Mouse (Mus musculus) liver, embryonic 15.5 days (tissue): ENCODE measurements around the gene Vmn1r169. TPM values are rescaled to one million over a fixed set of nuclear protein-coding genes. Genes with fewer than 3 reads are reported as not detected.
"Not testable (repeated sequence)": the region's sequence is repeated elsewhere in the genome, so short reads cannot be mapped to it uniquely, and the experiment has no call there.

Experiments
- ATAC-seq: fragments of 200-750 bp; cut with Nextera tagmentation; 2 replicates; pipeline ENCODE4 v1.8.0; 2017; ENCODE audit warnings: moderate number of reproducible peaks, mild to moderate bottlenecking, moderate library complexity; ENCODE audit not compliant: insufficient read depth
- H3K27ac ChIP-seq: fragments of 300-500 bp; sonication (generic); replicated peaks from 2 replicates; pipeline ENCODE4 v1.5.1; 2015; ENCODE audit warnings: mild to moderate bottlenecking, inconsistent platforms
- H3K27me3 ChIP-seq: fragments of 300-500 bp; sonication (generic); 2 replicates; pipeline ENCODE4 v1.6.1; 2015; ENCODE audit warnings: mild to moderate bottlenecking, inconsistent platforms
- H3K36me3 ChIP-seq: fragments of 300-500 bp; sonication (generic); replicated peaks from 2 replicates; pipeline ENCODE4 v1.6.1; 2015; ENCODE audit warnings: moderate library complexity, mild to moderate bottlenecking, inconsistent platforms
- H3K4me1 ChIP-seq: fragments of 300-500 bp; sonication (generic); replicated peaks from 2 replicates; pipeline ENCODE4 v1.6.1; 2015; ENCODE audit warnings: inconsistent platforms
- H3K4me2 ChIP-seq: fragments of 300-500 bp; sonication (generic); 2 replicates; pipeline ENCODE4 v1.6.1; 2015; ENCODE audit warnings: moderate library complexity, mild to moderate bottlenecking, inconsistent platforms
- H3K4me3 ChIP-seq: fragments of 300-500 bp; sonication (generic); replicated peaks from 2 replicates; pipeline ENCODE4 v1.5.1; 2015; ENCODE audit warnings: mild to moderate bottlenecking, inconsistent platforms
- H3K9ac ChIP-seq: fragments of 300-500 bp; sonication (generic); 2 replicates; pipeline ENCODE4 v1.6.1; 2015; ENCODE audit warnings: moderate library complexity, mild to moderate bottlenecking, inconsistent platforms
- H3K9me3 ChIP-seq: fragments of 300-500 bp; sonication (generic); replicated peaks from 2 replicates; pipeline ENCODE4 v1.6.1; 2016; ENCODE audit warnings: inconsistent platforms
- WGBS: fragments of 180-500 bp; shearing (Covaris S2); methylation state at CpG from one replicate; pipeline ENCODE4 v1.1.7; 2015; ENCODE audit warnings: mixed read lengths; ENCODE audit not compliant: insufficient replicate concordance; 5-methylcytosine and 5-hydroxymethylcytosine counted together
- polyA plus RNA-seq: library from polyadenylated mRNA; unstranded; fragments of >200 nt; fragmentation: Nextera tagmentation; extraction: Ambion mirVana; gene quantifications from 2 replicates; pipeline ENCODE4 v1.2.1, GENCODE M21; 2015

Gene Vmn1r169
- polyA plus RNA-seq, result not detected in 2 replicates

DNA sequence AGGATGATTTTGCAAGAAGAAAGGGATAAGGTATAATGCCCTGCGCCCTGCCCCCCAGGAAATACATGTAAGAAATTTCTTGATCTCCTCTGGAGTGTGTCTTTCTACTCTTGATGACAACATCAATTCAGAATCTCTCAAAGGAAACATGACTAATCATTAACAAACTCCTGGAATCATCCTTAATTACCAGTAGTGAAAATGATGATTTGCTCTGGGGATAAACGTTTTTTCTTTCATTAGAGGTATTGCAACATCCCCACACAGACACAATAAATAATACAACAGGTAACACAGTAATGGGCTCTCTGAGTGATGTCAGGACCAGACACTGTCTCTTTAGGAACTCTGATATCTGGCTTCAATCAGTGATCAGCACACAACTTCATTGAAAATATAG lies at the start of gene Vmn1r169:
Gene Vmn1r169, plus strand, starts transcription at position 301 of the 400 bp plus-strand sequence.
- H3K27ac ChIP-seq, H3K4me1 ChIP-seq, H3K4me2 ChIP-seq, H3K9me3 ChIP-seq, ATAC-seq, H3K27me3 ChIP-seq, H3K36me3 ChIP-seq, H3K9ac ChIP-seq, H3K4me3 ChIP-seq: not testable (repeated sequence)
- 35% methylated on average over 1 of the region's 2 CpGs for WGBS

DNA sequence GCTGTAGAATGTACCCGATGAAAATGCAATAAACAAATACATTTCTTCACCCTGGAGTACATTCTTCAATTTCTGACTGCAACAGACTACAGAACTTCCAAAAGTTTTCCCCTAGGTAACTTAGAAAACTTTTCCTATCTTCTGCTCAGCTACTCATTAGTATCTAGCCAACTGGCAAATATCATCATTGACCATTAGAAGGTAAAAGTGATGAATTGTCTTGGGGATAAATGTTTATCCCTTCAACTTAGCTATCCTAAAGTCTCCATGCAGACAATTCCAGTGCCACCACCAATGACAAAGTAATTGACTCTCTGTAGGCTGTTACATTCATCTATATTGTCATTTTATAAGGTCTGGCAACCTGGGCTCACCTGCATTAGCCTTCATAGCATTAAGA lies 35.9 kb upstream of the Vmn1r169 start, which contains the start of gene Vmn1r168:
Gene Vmn1r168, plus strand, starts transcription at position 301 of the 400 bp plus-strand sequence.
- H3K4me2 ChIP-seq, H3K4me1 ChIP-seq, H3K27ac ChIP-seq, H3K4me3 ChIP-seq, ATAC-seq, H3K27me3 ChIP-seq, H3K9ac ChIP-seq, H3K9me3 ChIP-seq, H3K36me3 ChIP-seq: not testable (repeated sequence)
- no CpG with 5 or more reads among the region's 1 CpGs for WGBS

DNA sequence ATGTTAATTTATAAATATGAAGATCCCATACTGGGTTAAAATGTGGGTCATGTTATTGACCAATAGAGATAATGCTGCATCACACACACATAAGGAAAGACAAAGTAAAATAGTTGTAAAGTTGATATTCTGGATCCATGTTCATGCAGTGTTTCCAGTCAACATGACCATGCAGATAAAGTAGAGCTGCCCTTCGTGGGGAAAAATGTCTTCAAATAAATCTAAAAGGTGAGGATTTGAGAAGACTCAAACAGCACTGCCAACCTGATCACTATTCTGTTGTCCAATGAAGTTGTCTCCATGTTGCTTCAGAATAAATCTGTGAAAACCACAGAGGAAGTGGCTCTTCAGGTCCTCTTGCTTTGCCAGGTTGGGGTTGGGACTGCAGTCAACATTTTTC lies 30.5 kb downstream of the Vmn1r169 start, which contains the start of gene Vmn1r170:
Gene Vmn1r170, plus strand, starts transcription at position 301 of the 400 bp plus-strand sequence.
- H3K27me3 ChIP-seq, H3K4me3 ChIP-seq, H3K9ac ChIP-seq, H3K9me3 ChIP-seq, H3K4me1 ChIP-seq, H3K4me2 ChIP-seq, H3K36me3 ChIP-seq, ATAC-seq, H3K27ac ChIP-seq: not testable (repeated sequence)
- WGBS, result 17% methylated on average over 1 of the region's 1 CpGs

Other genes with a start within 250 kb of the Vmn1r169 start
- not detected in 2 replicates for gene Nlrp5, start 189.6 kb upstream of the Vmn1r169 start, polyA plus RNA-seq
- not detected in 2 replicates for gene Vmn1r167, start 68.3 kb upstream of the Vmn1r169 start, polyA plus RNA-seq
- not detected in 2 replicates for gene Vmn1r168, start 35.8 kb upstream of the Vmn1r169 start, polyA plus RNA-seq
- not detected in 2 replicates for gene Vmn1r170, start 30.6 kb downstream of the Vmn1r169 start, polyA plus RNA-seq
- gene Vmn1r171, start 55.2 kb downstream of the Vmn1r169 start, polyA plus RNA-seq, result not detected in 2 replicates
- not detected in 2 replicates for gene Vmn1r172, start 82.8 kb downstream of the Vmn1r169 start, polyA plus RNA-seq
- gene Vmn1r173, start 125.2 kb downstream of the Vmn1r169 start, polyA plus RNA-seq, result not detected in 2 replicates
- gene Vmn1r174, start 176.7 kb downstream of the Vmn1r169 start, polyA plus RNA-seq, result not detected in 2 replicates
- gene Vmn1r175, start 235.1 kb downstream of the Vmn1r169 start, polyA plus RNA-seq, result not detected in 2 replicates